Mouse (Mus musculus) lung, postnatal 0 days (tissue): Measurements from ENCODE around the gene Marveld2.

ENCODE experiments used
- CTCF ChIP-seq: IDR thresholded peaks from 2 replicates; pipeline ENCODE4 v1.5.1; 2016; ENCODE audit warnings: antibody characterized with exemption, mild to moderate bottlenecking
- EP300 ChIP-seq: IDR thresholded peaks from 2 replicates; pipeline ENCODE4 v1.6.1; 2016; ENCODE audit warnings: antibody characterized with exemption, mild to moderate bottlenecking, control low read depth

- TF ChIP-seq CTCF (no peak), EP300 (no peak)
These were observed 48.4 kb downstream of the Marveld2 start for GRCm38 (mm10) chr13:100568359-100568758.
